Mouse (Mus musculus) intestine, postnatal 0 days (tissue): Measurements from ENCODE around the gene Gm21954. TPM values are rescaled to one million over a fixed set of nuclear protein-coding genes. Genes with fewer than 3 reads are reported as not detected.

ENCODE experiments used
- ATAC-seq: fragments of 200-750 bp; cut with Nextera tagmentation; 2 replicates; pipeline ENCODE4 v1.8.0; 2017; ENCODE audit warnings: mild to moderate bottlenecking, moderate TSS enrichment, moderate library complexity
- H3K27ac ChIP-seq: fragments of 300-500 bp; sonication (generic); 2 replicates; pipeline ENCODE4 v1.5.1; 2014; ENCODE audit warnings: mild to moderate bottlenecking, low read depth, low read length, moderate library complexity
- H3K27me3 ChIP-seq: fragments of 300-500 bp; sonication (generic); replicated peaks from 2 replicates; pipeline ENCODE4 v1.6.1; 2014; ENCODE audit warnings: low read length, mixed read lengths; ENCODE audit not compliant: control insufficient read depth, insufficient read depth
- H3K36me3 ChIP-seq: fragments of 300-500 bp; sonication (generic); 2 replicates; pipeline ENCODE4 v1.6.1; 2014; ENCODE audit warnings: mild to moderate bottlenecking, moderate library complexity; ENCODE audit not compliant: control insufficient read depth, insufficient read depth
- H3K4me1 ChIP-seq: fragments of 300-500 bp; sonication (generic); replicated peaks from 2 replicates; pipeline ENCODE4 v1.6.1; 2014; ENCODE audit warnings: antibody characterized with exemption, low read length, mixed read lengths; ENCODE audit not compliant: control insufficient read depth, insufficient read depth
- H3K4me2 ChIP-seq: fragments of 300-500 bp; sonication (generic); replicated peaks from 2 replicates; pipeline ENCODE4 v1.6.1; 2014; ENCODE audit warnings: low read depth, mild to moderate bottlenecking, moderate library complexity
- H3K4me3 ChIP-seq: fragments of 300-500 bp; sonication (generic); 2 replicates; pipeline ENCODE4 v1.5.1; 2014; ENCODE audit warnings: low read depth, low read length
- H3K9ac ChIP-seq: fragments of 300-500 bp; sonication (generic); 2 replicates; pipeline ENCODE4 v1.6.1; 2014; ENCODE audit warnings: mild to moderate bottlenecking, low read depth, low read length
- H3K9me3 ChIP-seq: fragments of 300-500 bp; sonication (generic); 2 replicates; pipeline ENCODE4 v1.6.1; 2016; ENCODE audit warnings: mixed run types; ENCODE audit not compliant: control insufficient read depth
- CTCF ChIP-seq: sonication (generic); IDR thresholded peaks from 2 replicates; pipeline ENCODE4 v1.5.1; 2016; ENCODE audit warnings: low read depth, mild to moderate bottlenecking, control low read depth, antibody characterized with exemption, moderate library complexity
- WGBS: fragments of 180-500 bp; shearing (Covaris S2); extraction: QIAGEN DNeasy Blood & Tissue Kit; methylation state at CpG from one replicate; pipeline ENCODE4 v1.1.7; 2014; 5-methylcytosine and 5-hydroxymethylcytosine counted together
- polyA plus RNA-seq: library from polyadenylated mRNA; unstranded; fragments of >200 nt; fragmentation: Nextera tagmentation; extraction: Ambion mirVana; gene quantifications from 2 replicates; pipeline ENCODE4 v1.2.1, GENCODE M21; 2015

Gene Gm21954
- polyA plus RNA-seq, 1 experiment from 2014 or later, result not detected

DNA sequence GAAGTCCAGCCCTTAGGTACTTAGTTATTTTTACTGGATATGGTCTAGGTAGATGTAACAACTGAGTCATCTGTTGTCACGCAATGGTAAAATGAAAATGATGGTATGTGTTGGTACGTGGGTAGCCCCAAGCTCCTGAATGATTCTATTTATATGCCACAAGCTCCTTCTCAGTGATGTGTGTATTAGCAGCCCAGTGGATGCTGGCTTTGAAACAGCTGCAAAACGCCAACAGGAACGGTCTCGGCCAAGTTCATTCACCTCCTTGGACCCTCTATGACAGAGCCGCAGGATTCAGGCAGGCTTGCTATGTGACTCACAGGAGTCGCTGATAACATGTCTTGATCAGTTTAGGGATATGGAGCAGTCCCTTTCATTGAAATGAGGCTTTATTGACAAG is 38.2 kb upstream of the Gm21954 start:
- H3K4me2 ChIP-seq, result no peak overlapping the region
- no peaks in the 10 kb centered on the region for H3K9me3 ChIP-seq
- H3K9ac ChIP-seq, result no peak overlapping the region
- H3K27me3 ChIP-seq, result no peaks in the 10 kb centered on the region
- H3K36me3 ChIP-seq, result no peaks in the 10 kb centered on the region
- WGBS, result 82% methylated on average over 7 of the region's 7 CpGs
- H3K4me1 ChIP-seq, result no peaks in the 10 kb centered on the region
- no peak for ATAC-seq
- H3K27ac ChIP-seq, result no peak overlapping the region
- no peak for TF ChIP-seq CTCF
- H3K4me3 ChIP-seq, result no peak overlapping the region

DNA sequence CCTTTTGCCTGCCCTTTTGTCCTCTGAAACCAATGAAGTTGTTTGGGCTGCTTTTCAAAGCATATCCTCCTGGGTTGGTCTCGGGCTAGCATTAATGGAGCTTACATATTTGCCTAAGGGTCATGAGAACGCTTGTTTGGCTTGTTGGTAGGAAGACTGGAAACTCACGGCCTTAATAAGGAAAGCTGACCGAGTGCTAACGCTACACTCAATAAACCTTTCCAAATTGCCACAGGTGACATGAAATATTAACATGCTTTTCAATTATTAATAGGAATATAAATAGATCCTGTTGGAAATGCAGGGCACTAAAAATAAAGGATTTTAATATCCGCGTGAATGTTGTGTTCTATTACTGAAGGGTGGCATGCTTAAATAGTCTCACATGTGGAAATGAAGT is 27.3 kb upstream of the Gm21954 start:
- Histone ChIP-seq H3K27me3 (no peaks in the 10 kb centered on the region), H3K4me3 (no peak overlapping the region), H3K27ac (no peak overlapping the region), H3K36me3 (no peaks in the 10 kb centered on the region), H3K4me2 (no peak overlapping the region), H3K4me1 (no peaks in the 10 kb centered on the region), H3K9ac (no peak overlapping the region), H3K9me3 (no peaks in the 10 kb centered on the region)
- WGBS, result 82% methylated on average over 7 of the region's 7 CpGs
- TF ChIP-seq CTCF, result no peak
- no peak for ATAC-seq

DNA sequence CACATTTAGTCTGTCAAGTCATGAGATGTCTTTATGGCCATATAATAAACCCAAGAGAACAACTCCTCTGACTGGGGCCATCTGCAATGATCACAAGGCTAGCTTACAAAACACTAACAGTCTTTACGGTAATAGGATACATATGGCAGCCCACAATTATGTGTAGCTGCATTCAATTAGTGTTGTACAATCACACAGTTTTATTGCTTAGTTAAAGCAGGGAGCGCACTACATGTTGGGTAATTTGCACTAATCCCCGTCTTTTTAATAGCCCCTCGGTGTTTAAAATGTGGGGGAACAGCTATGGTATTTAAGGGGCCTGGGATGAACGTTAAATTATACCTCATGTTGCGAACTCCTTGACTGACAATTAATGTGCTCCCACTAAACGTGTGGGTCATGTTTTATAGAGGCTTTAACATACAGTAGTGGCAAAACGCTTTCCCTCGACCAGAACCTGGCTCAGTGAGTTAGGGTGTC is 24.5 kb upstream of the Gm21954 start:
- H3K4me2 ChIP-seq, result no peak overlapping the region
- H3K27me3 ChIP-seq, result no peaks in the 10 kb centered on the region
- no peak overlapping the region for H3K27ac ChIP-seq
- TF ChIP-seq CTCF, result no peak
- H3K9me3 ChIP-seq, result no peaks in the 10 kb centered on the region
- ATAC-seq, result peak; percentile 69
- 55% methylated on average over 9 of the region's 9 CpGs for WGBS
- H3K36me3 ChIP-seq, result no peaks in the 10 kb centered on the region
- H3K4me1 ChIP-seq, result no peaks in the 10 kb centered on the region
- no peak overlapping the region for H3K4me3 ChIP-seq
- no peak overlapping the region for H3K9ac ChIP-seq

DNA sequence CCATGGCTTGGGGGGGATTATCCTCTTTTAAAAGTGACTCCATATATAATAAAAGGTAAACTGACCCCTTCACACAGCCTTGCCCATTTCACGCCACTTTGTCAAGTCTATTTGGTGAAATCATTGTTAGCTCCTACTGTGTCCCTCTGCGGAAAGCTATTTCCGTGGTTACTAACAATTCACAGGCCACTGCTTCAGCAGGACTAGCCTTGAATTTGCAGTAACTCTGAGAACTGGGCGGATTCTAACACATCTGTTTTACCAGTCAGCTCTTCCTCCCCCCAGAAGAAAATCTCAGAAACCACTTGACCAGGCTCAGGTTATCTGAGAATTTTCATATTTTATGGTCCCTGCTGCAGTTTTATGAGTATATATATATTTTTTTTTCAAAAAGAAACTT is 23.9 kb upstream of the Gm21954 start:
- Histone ChIP-seq H3K4me3 (no peak overlapping the region), H3K9ac (no peak overlapping the region), H3K27ac (no peak overlapping the region; the same call in 1 of the 2 replicates), H3K9me3 (no peaks in the 10 kb centered on the region), H3K36me3 (no peaks in the 10 kb centered on the region), H3K27me3 (no peaks in the 10 kb centered on the region), H3K4me1 (no peaks in the 10 kb centered on the region), H3K4me2 (no peak overlapping the region)
- TF ChIP-seq CTCF, result no peak
- 64% methylated on average over 4 of the region's 4 CpGs for WGBS
- ATAC-seq, result peak; percentile 59; the same call in 1 of the 2 replicates

DNA sequence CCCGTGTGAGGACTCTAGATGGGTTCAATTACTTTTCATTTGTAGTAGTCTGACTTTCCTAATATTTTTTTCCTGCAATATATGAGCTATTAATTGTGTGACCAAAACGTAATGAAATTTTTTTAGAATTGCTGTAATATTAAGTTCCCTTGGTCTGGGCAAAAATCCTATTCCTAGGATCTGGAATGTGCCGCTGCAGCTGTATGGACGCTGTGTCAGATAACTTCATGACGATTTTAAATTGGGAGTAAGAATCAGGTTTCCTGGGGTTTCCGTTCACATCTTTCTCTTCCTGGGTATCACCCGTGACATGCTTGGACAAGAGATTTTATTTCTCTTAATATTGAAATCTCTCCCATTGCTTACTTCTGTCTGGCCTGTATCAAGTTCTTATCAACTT is 23.2 kb upstream of the Gm21954 start:
- TF ChIP-seq CTCF, result no peak
- H3K4me3 ChIP-seq, result no peak overlapping the region
- H3K9ac ChIP-seq, result no peak overlapping the region
- H3K4me2 ChIP-seq, result no peak overlapping the region
- no peaks in the 10 kb centered on the region for H3K4me1 ChIP-seq
- 86% methylated on average over 7 of the region's 7 CpGs for WGBS
- no peaks in the 10 kb centered on the region for H3K36me3 ChIP-seq
- no peak for ATAC-seq
- no peaks in the 10 kb centered on the region for H3K27me3 ChIP-seq
- H3K9me3 ChIP-seq, result no peaks in the 10 kb centered on the region
- H3K27ac ChIP-seq, result no peak overlapping the region

DNA sequence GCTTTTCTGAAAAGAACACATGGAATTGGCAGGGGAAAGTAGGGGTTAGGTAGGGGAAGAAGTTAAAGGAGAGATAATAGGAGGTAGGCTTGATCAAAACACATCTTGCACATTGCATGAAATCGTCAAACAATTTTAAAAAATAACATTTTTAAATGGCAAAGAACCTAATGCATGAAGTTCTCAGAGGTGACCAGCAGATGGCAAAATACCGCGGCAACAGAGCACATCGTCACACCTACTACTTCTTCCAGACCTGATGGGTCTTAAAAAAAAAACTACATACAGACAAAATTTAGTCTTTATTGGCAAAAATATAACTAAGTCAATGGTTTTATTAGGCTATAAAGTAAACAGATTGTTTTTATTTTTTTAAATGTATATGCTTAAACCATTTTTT is 22.3 kb upstream of the Gm21954 start:
- Histone ChIP-seq H3K9me3 (no peaks in the 10 kb centered on the region), H3K4me3 (no peak overlapping the region), H3K4me2 (no peak overlapping the region), H3K36me3 (no peaks in the 10 kb centered on the region), H3K27me3 (no peaks in the 10 kb centered on the region), H3K9ac (no peak overlapping the region), H3K27ac (no peak overlapping the region), H3K4me1 (no peaks in the 10 kb centered on the region)
- 42% methylated on average over 4 of the region's 4 CpGs for WGBS
- peak; percentile 65 for TF ChIP-seq CTCF
- ATAC-seq, result no peak

DNA sequence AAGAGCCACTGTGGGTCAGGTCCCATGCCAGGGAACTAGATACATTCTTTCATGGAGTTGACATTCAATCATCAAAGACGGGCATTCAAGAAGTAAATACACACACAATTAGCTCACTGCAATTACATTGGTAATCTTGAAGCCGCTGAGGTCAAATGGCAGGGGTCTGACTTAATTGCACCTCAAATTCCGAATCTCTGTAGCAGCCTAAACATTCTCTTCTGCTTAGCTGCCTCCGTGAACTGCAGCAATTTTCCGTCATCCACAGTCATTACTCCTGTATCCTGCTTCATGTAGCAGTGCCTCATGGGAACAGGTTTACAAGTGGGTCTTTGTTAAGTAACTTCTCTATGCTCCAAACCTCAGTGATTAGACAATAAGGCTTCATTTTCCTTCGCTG is 20.0 kb upstream of the Gm21954 start:
- no peak overlapping the region for H3K9ac ChIP-seq
- no peak for ATAC-seq
- H3K27me3 ChIP-seq, result no peaks in the 10 kb centered on the region
- no peaks in the 10 kb centered on the region for H3K4me1 ChIP-seq
- no peaks in the 10 kb centered on the region for H3K9me3 ChIP-seq
- H3K4me2 ChIP-seq, result no peak overlapping the region
- H3K4me3 ChIP-seq, result no peak overlapping the region
- no peak overlapping the region for H3K27ac ChIP-seq
- TF ChIP-seq CTCF, result no peak
- WGBS, result 36% methylated on average over 6 of the region's 6 CpGs
- H3K36me3 ChIP-seq, result no peaks in the 10 kb centered on the region
